Mouse (Mus musculus) spleen, postnatal 4 days (tissue): ENCODE measurements at regions not wholly inside any gene's neighbourhood (a gene's known extent, or its start where the extent isn't known, plus 50 kb on each side); places are given as distances from the start of the nearest gene placed in this dataset.

Experiments
- DNase-seq, 2 experiments: peaks; one replicate each; pipeline ENCODE4 v3.0.0; 2022; ENCODE audit warnings: low spot score in 2 of 2

DNA sequence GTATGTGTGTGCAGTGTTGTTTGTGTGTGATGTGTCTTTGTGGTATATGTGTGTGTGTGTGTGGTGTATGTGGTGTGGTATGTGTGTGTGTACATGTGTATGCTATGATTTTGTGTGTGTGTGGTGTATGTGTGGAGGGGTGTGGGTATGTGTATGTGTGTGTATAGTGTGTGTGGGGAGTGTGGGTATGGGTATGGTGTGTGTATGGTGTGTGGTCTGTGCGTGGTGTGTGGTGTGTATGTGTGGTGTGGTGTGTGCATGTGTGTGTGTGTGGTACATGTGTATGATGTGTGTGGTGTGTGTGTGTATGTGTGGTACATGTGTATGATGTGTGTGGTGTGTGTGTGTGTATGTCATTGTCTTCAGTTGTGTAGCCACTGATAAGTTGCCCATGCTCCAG is 247.8 kb upstream of the Sp4 start:
- no peak for DNase-seq

DNA sequence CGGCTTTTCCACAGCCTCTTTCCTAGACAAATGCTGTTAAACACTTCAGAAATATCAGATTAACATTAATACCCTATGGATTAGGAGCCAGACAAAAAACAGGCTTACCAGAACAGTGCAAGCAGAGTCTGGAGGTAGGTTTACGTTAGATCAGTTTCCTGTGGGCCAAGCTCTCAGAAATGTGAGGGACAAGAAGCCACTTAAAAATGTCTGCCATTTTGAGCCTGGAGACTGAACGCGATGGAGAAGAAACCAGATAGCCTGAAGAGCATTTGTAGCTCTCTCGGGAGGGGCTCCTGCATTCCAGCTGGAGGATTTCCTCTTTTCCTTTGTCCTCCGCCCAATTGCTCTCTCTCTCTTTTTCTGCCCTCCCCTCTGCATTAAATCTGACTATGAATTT is 239.1 kb upstream of the Sp4 start:
- no peak for DNase-seq

DNA sequence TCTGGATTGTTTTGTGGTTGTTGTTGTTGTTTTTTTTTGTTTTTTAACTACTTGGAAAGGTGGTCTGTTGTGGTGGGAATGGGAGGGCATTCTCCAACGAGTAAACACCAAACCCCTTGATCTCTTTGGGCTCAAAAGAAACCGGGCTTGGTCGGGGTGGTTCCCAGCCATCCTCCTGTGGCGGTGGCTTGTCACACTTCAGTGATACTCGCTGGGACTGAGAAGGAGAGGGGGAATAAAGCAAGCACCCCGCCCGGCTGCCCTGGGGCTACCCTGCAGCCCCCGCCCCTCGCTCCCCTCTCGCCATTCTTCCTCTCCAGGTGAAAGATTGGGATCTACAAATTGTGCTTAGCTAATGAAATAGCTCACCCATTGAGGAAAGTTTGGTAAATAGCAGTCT is 229.3 kb upstream of the Sp4 start:
- DNase-seq, result no peak

DNA sequence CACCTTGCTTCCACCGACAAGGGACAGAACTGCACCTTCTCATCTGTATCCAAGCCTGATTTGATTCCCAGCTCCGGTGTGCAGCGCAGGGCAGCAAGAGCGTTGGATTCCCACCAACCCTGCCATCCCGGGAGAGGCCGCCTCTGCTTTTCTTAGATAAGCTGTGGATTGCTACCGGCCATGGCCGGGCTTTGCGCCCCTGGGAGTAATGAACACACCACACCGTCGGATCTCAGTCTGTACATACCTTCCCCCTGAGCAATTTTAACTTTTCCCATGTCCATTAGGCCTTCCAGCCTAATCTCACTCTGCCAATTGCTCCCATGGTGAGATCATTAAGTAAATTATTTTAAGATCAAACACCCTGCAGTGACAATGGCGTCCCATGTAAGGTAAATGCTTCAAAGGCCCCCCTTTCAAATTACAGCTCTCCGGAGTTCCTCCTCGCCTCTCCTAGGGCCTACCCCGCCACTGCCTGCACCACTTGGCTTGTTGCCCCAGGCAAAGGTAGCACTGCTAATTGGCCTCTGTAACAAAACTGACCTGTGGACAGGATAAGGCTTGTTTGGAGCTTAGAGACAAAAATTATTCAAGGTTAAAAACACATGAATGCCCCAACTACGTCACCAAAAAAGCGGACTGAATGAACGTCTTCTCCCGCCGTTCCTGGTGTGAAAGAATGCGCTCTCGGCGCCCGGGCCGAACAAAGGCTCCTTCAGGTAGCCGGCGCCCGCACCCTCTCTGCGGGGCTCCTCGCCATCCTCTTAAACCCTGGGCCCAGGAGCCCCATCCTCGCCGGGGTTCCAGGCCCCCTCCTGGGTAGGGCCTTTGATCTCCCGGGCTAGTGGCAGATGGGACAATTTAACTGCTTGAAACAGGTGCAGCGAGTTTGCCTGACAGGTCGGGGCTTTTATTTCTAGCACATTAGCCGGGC is 228.5 kb upstream of the Sp4 start:
- DNase-seq, result no peak

- DNase-seq, result no peak
These were observed 220.5 kb upstream of the Sp4 start for GRCm38 (mm10) chr12:118521770-118522169.

GRCm38 (mm10) chr12:118521329-118521728 is 220.1 kb upstream of the Sp4 start:
- no peak for DNase-seq

GRCm38 (mm10) chr12:118519801-118520327 is 218.6 kb upstream of the Sp4 start:
- DNase-seq, result no peak

- no peak for DNase-seq
These were observed 209.7 kb upstream of the Sp4 start for GRCm38 (mm10) chr12:118510989-118511388.

DNA sequence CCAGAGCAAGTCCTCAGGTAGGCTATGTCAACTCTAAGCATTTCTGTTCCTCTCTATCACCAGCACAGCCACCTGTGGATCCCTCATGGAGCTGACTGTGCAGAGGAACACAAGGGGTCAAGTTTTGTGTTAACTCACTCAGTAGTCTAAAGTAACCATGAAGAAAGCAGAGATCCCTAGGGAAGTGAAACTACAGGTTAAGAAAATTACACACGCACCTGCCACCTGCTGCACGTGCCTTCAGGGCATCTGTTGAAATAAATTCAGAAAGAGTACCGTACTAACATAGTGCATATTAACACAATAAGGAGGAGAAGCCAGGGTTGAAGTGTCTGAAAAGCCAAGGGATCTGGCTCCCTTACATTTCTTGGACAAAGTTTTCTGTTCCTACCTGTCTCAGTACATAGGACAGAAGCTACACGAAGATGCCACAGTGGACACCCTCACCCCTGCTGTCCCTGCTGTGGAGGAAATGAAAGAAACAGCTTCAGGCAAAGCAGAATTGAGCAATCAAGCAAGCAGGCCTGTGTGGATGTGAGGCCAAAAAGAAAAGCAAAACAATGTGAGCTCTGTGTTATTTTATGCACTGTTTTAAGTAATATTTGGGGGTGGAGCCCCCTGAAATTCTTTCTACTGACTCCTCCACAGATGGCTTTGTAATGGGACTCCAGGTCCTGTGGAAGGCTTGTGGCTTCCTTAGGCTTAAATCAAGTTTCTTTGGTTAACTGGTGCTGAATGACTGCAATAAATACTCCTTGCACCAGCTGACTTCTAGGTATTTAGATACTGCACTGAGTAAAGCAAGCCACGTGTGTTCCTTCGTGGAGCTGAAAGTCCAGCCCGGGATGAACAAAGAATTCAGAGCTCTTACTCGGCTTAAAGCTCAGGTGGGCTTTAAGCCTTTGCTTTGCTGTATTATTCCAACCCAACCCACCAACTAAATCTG is 208.0 kb upstream of the Sp4 start:
- DNase-seq, result no peak

DNA sequence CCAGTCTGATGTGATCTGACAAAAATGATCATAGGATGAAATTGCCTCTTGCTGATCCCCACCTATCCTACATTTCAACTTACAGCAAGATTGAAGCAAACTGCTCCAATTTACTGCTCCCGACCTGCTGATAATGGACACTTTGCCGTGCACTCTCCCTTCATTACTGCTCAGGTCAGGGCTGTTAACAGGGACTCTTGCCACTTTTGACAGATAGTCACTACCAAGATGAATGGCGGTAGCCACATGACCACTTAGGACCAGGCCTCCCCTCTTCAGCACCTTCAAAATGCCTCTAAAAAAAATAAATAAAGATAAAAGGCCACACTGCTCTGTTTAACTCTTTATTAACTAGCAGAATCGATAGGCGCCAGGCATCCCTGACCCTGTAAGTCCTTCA is 199.2 kb upstream of the Sp4 start:
- no peak for DNase-seq

- no peak for DNase-seq
These were observed 186.8 kb upstream of the Sp4 start for GRCm38 (mm10) chr12:118488038-118488437.

- no peak for DNase-seq
These were observed 185.2 kb upstream of the Sp4 start for GRCm38 (mm10) chr12:118486434-118486833.

- no peak for DNase-seq
These were observed 180.1 kb upstream of the Sp4 start for GRCm38 (mm10) chr12:118481347-118481746.

DNA sequence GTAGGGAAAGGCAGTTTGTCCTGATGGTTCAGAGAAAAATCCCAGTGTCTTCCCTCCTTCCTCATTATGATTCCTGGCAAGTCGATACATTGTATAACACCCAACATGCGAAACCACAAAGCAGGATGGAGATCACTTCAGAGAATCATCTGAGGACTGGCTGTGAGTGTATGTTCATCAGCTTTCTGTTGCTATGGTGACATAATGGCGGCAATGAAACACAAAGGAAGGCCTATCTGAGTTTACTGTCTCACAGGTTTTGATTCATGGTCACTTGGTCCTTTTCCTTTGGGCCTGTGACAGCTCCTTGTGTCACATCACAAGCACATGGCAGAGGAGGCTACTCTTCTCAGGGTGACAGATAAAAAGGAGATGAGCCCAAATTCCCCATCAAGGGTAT is 173.5 kb upstream of the Sp4 start:
- no peak for DNase-seq

- no peak for DNase-seq
These were observed 165.6 kb upstream of the Sp4 start for GRCm38 (mm10) chr12:118466837-118467236.

- peak in 1 of 2 experiments; percentile 67 for DNase-seq
These were observed 156.5 kb upstream of the Sp4 start for GRCm38 (mm10) chr12:118457493-118458408.

GRCm38 (mm10) chr12:118455609-118456008 is 154.4 kb upstream of the Sp4 start:
- no peak for DNase-seq

GRCm38 (mm10) chr12:118439626-118440025 is 138.4 kb upstream of the Sp4 start:
- DNase-seq, result no peak

DNA sequence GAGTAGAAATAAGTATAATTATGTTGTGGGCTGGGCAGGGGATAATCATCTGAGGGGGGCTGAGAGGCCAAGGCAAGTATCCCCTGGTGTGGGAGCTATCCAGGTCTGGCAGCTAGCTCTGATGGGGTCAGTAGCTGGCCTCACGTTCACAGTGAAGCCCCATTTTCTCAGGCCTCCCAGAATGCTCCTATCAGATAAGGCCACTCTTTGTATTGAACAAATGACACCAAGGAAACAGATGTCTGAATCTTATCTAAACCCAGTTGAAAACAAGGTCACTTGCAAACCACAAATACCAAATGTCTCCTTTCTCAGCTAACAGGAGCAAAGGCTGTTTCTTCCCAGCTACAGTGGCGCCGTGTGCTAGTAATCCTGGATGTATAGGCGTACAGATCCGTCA is 137.6 kb upstream of the Sp4 start:
- no peak for DNase-seq

GRCm38 (mm10) chr12:118432703-118433102 is 131.5 kb upstream of the Sp4 start:
- DNase-seq, result no peak

DNA sequence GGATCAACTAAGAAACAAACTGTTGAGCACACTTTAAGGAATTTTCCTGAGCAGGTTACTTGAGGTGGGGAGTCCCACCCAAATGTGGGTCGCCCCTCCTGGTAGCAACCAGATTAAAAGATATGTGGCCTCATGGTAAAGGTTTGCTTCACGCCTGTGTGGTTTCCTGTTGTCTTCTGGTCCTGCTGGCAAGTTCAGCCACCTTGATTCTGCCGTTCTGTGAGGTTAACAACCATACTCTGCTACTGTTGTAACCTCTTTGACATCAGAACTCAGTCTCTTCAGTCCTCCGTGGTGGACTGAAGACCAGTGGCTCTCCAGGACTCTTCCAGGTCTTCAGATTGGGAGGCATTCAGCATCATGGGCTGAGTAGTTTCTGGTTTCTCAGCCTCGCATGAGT is 127.1 kb upstream of the Sp4 start:
- no peak for DNase-seq
